Mouse (Mus musculus) kidney, adult 2 months (tissue): ENCODE results near the gene Gm5447. TPM values are rescaled to one million over a fixed set of nuclear protein-coding genes. Genes with fewer than 3 reads are reported as not detected.
A peak's percentile ranks its signal among the peaks of the same experiment; 100 is the strongest.

ENCODE experiments used
- DNase-seq: peaks from one replicate; pipeline ENCODE4 v3.0.0; 2021
- H3K27ac ChIP-seq: fragments of 200-500 bp; 2 replicates; pipeline ENCODE4 v1.5.1; 2012; ENCODE audit warnings: low read depth, low read length, control low read depth, inconsistent platforms; ENCODE audit not compliant: insufficient read depth
- H3K27me3 ChIP-seq: fragments of 200-500 bp; replicated peaks from 2 replicates; pipeline ENCODE4 v1.6.1; 2012; ENCODE audit warnings: mild to moderate bottlenecking, moderate library complexity, low read length, inconsistent platforms; ENCODE audit not compliant: control insufficient read depth, insufficient read depth
- H3K36me3 ChIP-seq: fragments of 200-500 bp; 2 replicates; pipeline ENCODE4 v1.6.1; 2012; ENCODE audit warnings: mild to moderate bottlenecking, moderate library complexity, low read length, inconsistent platforms; ENCODE audit not compliant: control insufficient read depth, insufficient read depth
- H3K4me1 ChIP-seq: fragments of 200-500 bp; 2 replicates; pipeline ENCODE4 v1.6.1; 2011; ENCODE audit warnings: low read length; ENCODE audit not compliant: control insufficient read depth, insufficient read depth
- H3K4me3 ChIP-seq: fragments of 200-500 bp; 2 replicates; pipeline ENCODE4 v1.5.1; 2011; ENCODE audit warnings: mild to moderate bottlenecking, low read depth, low read length, control low read depth; ENCODE audit not compliant: insufficient read depth
- CTCF ChIP-seq: fragments of 200-500 bp; conservative IDR thresholded peaks from 2 replicates; pipeline ENCODE4 v1.5.1; 2011; ENCODE audit warnings: low read depth, mild to moderate bottlenecking, control low read depth, low read length, moderate library complexity, mixed read lengths; ENCODE audit not compliant: insufficient read depth, insufficient read length
- POLR2A ChIP-seq: fragments of 200-500 bp; IDR thresholded peaks from one replicate; pipeline ENCODE4 v1.6.1; 2011; ENCODE audit warnings: low read depth, low read length, control low read depth
- WGBS: fragments of 180-500 bp; shearing (Covaris S2); methylation state at CpG from one replicate; pipeline ENCODE4 v1.1.7; 2018; 5-methylcytosine and 5-hydroxymethylcytosine counted together
- polyA plus RNA-seq: library from polyadenylated mRNA; depleted of rRNA; stranded (reverse); fragments of >200 nt; gene quantifications from 2 replicates; pipeline ENCODE4 v1.2.3, GENCODE M21; 2012

The Gm5447 gene
- polyA plus RNA-seq, 1 experiment, result 0.08 TPM

DNA sequence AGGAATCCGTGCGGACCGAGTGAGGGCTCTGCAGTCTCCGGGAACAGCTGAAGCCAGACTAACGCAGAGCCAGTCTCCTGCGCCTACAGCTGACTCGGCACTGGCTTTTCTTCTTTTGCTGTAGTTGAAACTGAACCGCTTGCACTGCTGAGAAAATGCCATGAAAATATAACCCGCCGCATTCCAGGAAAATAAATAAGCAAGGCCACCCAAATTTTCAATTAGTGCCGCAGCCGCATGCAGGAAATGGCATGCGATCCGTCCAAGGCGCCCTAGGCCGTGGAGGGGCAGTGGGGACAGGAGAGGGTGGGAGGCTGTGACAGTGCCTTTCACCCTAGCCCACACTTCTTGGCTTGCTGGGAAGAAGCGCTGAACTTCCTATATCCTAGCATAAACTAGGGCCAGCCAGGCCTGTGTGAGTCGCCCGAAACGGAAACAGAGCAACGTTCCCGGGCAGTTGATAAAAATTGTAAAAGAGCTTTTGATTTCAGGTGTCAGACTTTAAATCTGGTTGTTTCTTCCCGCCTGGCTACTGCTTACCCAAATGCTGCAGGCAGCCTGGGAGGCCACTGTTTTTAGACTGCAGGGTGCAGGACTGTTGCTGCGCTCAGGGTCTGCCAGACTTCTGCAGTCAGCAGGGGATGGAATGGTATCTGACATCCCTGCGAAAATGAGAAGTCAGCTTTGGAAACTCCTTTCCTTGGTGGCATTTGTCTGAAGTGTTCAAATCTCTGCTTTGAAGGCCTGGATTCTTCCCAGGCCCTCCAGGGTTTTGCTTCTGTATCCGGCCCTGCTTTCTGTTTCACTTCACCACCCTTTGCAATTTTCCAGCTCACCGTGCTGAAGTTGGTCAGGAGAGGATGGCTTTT lies 11.8 kb downstream of the Gm5447 start:
- H3K27me3 ChIP-seq, result no peaks in the 10 kb centered on the region
- H3K4me1 ChIP-seq, result no peaks in the 10 kb centered on the region
- DNase-seq, result peak; percentile 52
- no peak for TF ChIP-seq CTCF
- no peak for TF ChIP-seq POLR2A
- peak overlapping the region; percentile 68 for H3K27ac ChIP-seq
- WGBS, result 27% methylated on average over 27 of the region's 27 CpGs
- H3K36me3 ChIP-seq, result no peaks in the 10 kb centered on the region
- peak overlapping the region; percentile 42 for H3K4me3 ChIP-seq

DNA sequence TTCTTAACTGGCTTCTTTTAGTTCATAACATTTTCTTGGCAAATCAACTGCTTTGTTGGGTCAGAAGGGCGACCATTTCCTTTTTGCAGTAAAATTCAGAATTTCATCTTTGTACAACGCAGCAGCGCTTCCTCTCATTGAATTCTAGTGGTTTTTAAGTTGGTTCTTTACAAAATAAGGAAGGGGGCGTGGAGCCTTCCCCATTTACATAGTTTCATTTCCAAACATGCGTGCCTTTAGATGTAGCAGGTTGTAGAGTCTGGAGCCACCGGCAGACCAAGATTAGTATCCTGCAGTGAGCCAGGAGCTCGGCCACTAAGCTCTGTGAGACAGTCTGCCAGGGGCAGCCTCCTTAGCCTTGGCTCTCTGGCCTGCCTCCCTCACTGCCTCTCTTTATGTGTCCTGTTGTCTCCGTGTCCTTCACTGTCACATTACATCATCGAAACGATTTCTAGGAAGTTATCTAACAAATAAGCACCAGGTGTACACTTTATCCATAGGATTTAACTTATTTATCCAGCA lies 13.0 kb downstream of the Gm5447 start:
- H3K4me3 ChIP-seq, result no peak overlapping the region
- DNase-seq, result peak; percentile 24
- no peaks in the 10 kb centered on the region for H3K36me3 ChIP-seq
- peak overlapping the region; percentile 60 for H3K27ac ChIP-seq
- H3K27me3 ChIP-seq, result no peaks in the 10 kb centered on the region
- WGBS, result 71% methylated on average over 10 of the region's 10 CpGs
- no peak for TF ChIP-seq POLR2A
- no peak for TF ChIP-seq CTCF
- no peaks in the 10 kb centered on the region for H3K4me1 ChIP-seq

- WGBS, result 85% methylated on average over 2 of the region's 2 CpGs
- no peak for TF ChIP-seq CTCF
- TF ChIP-seq POLR2A, result no peak
- no peak overlapping the region for H3K4me3 ChIP-seq
Measured at GRCm38 (mm10) chr13:30987686-30988085, 13.7 kb downstream of the Gm5447 start.

GRCm38 (mm10) chr13:30989710-30990109 lies 15.7 kb downstream of the Gm5447 start:
- Histone ChIP-seq H3K4me1 (no peaks in the 10 kb centered on the region), H3K36me3 (no peaks in the 10 kb centered on the region), H3K27me3 (no peaks in the 10 kb centered on the region), H3K4me3 (no peak overlapping the region), H3K27ac (no peak overlapping the region)
- 80% methylated on average over 10 of the region's 10 CpGs for WGBS
- no peak for DNase-seq
- no peak for TF ChIP-seq CTCF
- TF ChIP-seq POLR2A, result no peak

More at GRCm38 (mm10) chr13:30987686-30988085, 13.7 kb downstream of the Gm5447 start:
- no peaks in the 10 kb centered on the region for H3K4me1 ChIP-seq
- DNase-seq, result no peak
- no peaks in the 10 kb centered on the region for H3K27me3 ChIP-seq
- no peaks in the 10 kb centered on the region for H3K36me3 ChIP-seq
- H3K27ac ChIP-seq, result no peak overlapping the region

GRCm38 (mm10) chr13:30990233-30990632 lies 16.2 kb downstream of the Gm5447 start:
- Histone ChIP-seq H3K36me3 (no peaks in the 10 kb centered on the region), H3K27me3 (no peaks in the 10 kb centered on the region), H3K27ac (no peak overlapping the region), H3K4me3 (no peak overlapping the region), H3K4me1 (no peaks in the 10 kb centered on the region)
- no peak for DNase-seq
- TF ChIP-seq CTCF (no peak), POLR2A (no peak)
- WGBS, result 56% methylated on average over 9 of the region's 9 CpGs

GRCm38 (mm10) chr13:30993819-30994218 lies 19.8 kb downstream of the Gm5447 start:
- peak; percentile 43 for TF ChIP-seq CTCF
- no peak for TF ChIP-seq POLR2A
- Histone ChIP-seq H3K27me3 (no peaks in the 10 kb centered on the region), H3K4me3 (no peak overlapping the region), H3K4me1 (no peaks in the 10 kb centered on the region), H3K27ac (no peak overlapping the region), H3K36me3 (no peaks in the 10 kb centered on the region)
- WGBS, result 37% methylated on average over 3 of the region's 3 CpGs
- DNase-seq, result peak; percentile 67

- WGBS, result 72% methylated on average over 6 of the region's 6 CpGs
- DNase-seq, result no peak
Measured at GRCm38 (mm10) chr13:30994249-30994858, 20.4 kb downstream of the Gm5447 start.

More at GRCm38 (mm10) chr13:30994249-30994858, 20.4 kb downstream of the Gm5447 start:
- no peaks in the 10 kb centered on the region for H3K36me3 ChIP-seq
- no peak overlapping the region for H3K27ac ChIP-seq
- TF ChIP-seq POLR2A (no peak), CTCF (no peak)
- no peaks in the 10 kb centered on the region for H3K27me3 ChIP-seq
- no peak overlapping the region for H3K4me3 ChIP-seq
- no peaks in the 10 kb centered on the region for H3K4me1 ChIP-seq
